Mouse (Mus musculus) MEL-GATA-1-ER (cell line): Measurements from ENCODE around the gene Htr2b.

Experiments used
- DNase-seq: peaks from one replicate; pipeline ENCODE4 v3.0.0-alpha.2; 2012; ENCODE audit warnings: low read depth; ENCODE audit errors: extremely low read depth

Gene Htr2b

GRCm38 (mm10) chr1:86094413-86094812 is 17.4 kb downstream of the Htr2b start:
- DNase-seq: no peak

- DNase-seq: no peak
Observed at GRCm38 (mm10) chr1:86076565-86076964, 35.2 kb downstream of the Htr2b start.

DNA sequence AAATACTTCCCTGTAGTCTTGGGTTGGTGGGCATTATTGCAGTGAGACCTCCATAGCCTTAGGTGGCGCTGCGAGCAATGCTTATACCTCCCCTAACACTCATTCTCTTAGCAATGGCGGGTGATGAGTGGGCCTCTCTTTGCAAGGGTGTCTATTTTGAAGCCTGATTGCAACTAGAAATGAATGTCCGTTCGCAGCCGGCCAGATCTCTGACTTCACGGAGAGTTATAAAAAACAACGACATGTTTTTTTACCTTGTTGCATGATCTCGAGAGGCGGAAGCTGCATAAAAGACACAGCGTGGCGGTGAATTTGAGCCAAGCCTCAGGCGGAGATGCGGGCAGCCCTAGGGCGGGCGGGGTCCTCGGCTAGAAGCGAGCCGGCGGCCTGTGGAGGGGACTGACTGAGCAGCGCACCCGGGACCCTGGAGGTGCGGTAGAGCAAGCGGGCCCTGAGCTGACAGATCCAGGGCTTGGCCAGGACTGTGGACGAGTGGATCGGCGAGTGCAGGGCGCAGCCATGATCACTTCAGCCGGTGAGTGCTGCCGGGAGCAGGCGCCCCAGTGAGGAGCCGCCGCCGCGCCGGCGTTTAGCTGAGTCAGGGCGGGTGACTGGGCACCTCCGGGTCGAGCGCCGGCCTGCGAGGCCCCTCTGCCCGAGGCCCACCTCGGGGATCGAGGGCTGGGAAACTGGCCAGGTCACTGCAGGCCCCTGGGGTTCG is 47.3 kb downstream of the Htr2b start, which contains the start of gene Psmd1:
TSS of gene Psmd1 (plus strand) at position 117 of the 721 bp plus-strand sequence.
- DNase-seq: peak; percentile 92

GRCm38 (mm10) chr1:86062523-86062922 is 49.2 kb downstream of the Htr2b start:
- peak; percentile 30 for DNase-seq

DNA sequence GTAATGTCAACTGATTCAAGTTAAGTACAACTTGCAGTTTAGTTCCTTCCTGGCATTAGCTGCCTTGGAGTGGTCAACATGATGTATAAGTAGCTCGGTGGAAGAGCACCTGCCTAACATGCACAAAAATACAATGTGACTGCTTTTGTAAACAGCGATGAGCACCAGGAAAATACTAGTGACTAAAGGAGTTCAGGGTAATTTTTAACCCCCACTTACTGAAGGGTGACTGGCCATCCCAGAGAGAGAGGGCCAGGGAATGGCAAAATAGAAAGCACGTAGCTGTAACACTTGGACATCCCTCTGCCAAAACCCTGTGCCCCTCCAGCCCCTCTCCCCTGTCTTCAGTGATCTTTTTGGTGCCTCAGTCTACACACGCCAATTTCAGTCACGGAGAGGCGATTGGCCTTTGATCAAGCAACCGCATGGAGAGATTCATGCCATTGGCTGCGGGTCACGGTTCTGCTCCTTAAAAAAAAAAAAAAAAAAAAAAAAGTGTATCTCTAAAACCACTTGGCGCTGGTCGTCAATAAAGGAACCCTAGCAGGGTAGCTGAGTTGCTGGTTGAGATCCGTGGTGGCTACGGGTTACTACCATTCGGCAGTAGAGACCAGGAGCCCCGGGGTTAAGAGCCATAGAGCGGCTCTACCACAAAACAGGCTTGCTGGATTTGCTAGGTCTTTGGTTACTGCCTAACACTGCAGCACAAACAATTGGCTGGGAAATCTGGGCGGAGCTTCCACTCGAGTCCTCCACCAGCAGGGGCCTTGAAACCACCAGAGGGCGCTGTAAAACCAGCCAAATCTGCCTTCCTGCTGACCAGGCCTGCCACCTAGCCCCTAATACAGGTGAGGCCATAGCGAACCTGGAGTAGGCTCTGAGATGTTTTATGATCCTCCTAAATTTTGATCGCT is 52.7 kb downstream of the Htr2b start:
- peak; percentile 89 for DNase-seq

- DNase-seq: no peak
Observed at GRCm38 (mm10) chr1:86056284-86056683, 55.5 kb downstream of the Htr2b start.

GRCm38 (mm10) chr1:86054943-86055342 is 56.8 kb downstream of the Htr2b start:
- DNase-seq: no peak

GRCm38 (mm10) chr1:86053198-86053921 is 58.4 kb downstream of the Htr2b start:
- DNase-seq: no peak
